Mouse (Mus musculus): ENCODE measurements around the gene Gm21981.

The Gm21981 gene

DNA sequence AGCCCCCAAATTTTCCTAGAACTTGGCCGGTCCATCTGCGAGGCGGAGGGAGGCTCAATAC is at the start of gene Gm21981:
Gene Gm21981, minus strand, starts transcription at position 14 of the 61 bp plus-strand sequence.
- in situ Hi-C loops (cut with MboI; ENCODE audit: low sequenced_read_pairs), result no loop called here

DNA sequence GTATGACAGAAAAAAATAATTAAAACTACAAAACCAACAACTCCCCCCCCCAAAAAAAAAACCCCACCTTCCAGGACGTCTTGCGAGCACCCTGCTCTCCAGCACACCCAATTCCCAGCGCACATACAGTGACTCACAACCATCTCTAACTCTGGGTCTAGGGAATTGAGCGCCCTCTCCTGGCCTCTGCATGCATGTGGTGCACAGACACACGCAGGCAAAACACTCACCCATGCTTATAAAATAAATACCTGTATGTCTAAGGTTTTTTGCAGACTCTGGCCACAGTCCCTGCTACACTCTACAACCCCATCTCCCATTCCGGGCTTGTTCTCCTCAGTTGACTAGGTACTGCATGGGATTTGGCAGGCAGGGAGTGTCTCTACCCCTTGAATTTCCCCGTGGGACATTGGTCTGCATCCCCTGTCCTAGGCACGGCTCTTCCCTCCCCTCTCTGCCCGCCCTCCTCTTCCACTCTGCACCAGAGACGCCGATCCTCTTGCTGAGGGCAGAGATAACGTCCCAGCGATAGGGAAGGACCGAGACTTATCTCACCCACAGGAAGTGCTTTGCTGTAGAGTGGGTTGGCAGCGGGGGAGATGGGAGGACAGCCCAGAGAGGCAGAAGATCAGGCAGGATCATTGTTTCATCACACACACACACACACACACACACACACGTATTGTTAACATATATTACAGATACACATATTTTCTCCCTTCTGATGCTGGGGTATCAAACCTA is 48.9 kb upstream of the Gm21981 start:
- in situ Hi-C loops (cut with MboI; ENCODE audit: low sequenced_read_pairs), result no loop called here

DNA sequence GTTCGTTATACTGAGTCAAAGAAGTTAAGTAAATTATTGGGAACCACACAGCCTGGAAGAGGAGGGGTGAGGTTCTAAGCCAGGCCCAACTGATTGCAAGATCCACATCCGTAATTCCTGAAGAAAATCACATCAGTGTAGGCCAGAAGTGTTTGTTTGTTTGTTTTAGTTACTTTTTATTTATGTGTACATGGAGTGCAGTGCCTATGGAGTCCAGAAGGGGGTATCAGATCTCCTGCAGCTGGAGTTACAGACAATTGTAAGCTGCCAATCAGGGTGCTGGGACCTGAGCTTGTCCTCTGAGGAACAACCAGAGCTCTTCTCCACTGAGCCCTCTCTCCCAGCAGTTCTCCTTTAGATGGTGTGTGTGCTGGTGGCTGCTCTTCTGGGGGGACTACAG is 45.9 kb upstream of the Gm21981 start:
- in situ Hi-C loops (cut with MboI; ENCODE audit: low sequenced_read_pairs), result no loop called here

DNA sequence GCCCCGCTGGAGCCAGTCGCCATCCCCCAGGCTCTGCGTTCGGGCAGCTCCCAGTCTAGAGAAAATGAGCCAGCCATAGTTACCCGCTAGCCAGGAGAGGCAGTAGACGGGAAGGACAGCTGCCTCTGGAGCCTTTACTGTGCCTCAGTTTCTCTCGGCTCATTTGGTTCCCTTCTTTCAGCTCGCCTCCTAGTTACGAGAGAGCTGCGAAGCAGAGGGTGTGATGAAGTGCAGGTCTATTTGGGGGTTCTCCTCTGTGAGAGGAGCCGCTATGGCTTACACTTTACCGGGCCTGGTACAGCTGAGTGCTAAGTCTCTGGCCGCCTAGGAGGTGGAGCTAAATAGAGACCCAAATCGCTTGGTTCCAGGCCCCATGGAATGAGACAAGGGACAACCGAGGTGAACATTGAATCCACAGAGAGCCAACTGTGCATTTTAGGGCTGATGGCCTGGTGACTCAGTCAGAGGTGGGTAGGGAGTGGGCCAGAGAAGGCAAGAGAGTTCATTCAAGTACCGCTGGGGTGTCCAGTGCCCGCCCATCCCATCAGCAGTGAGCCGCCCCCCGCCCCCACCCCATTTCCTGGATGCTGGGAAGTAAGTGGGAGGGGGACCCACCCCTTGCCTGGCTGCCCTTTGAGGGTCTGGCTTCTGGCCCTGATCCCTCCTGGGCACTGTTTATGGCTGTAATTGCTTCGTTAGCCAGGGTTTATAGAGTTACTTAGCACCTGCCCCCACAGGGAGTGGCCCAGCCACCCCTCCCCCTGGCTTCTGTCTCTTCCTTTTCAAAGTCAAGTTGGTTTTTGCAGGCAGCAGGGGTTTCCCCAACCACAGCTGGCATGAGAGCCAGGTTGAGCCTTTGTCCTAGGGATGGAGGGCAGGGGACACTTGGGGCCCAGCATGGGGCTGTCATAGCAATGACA is 44.9 kb upstream of the Gm21981 start:
- in situ Hi-C loops (cut with MboI; ENCODE audit: low sequenced_read_pairs), result no loop called here

DNA sequence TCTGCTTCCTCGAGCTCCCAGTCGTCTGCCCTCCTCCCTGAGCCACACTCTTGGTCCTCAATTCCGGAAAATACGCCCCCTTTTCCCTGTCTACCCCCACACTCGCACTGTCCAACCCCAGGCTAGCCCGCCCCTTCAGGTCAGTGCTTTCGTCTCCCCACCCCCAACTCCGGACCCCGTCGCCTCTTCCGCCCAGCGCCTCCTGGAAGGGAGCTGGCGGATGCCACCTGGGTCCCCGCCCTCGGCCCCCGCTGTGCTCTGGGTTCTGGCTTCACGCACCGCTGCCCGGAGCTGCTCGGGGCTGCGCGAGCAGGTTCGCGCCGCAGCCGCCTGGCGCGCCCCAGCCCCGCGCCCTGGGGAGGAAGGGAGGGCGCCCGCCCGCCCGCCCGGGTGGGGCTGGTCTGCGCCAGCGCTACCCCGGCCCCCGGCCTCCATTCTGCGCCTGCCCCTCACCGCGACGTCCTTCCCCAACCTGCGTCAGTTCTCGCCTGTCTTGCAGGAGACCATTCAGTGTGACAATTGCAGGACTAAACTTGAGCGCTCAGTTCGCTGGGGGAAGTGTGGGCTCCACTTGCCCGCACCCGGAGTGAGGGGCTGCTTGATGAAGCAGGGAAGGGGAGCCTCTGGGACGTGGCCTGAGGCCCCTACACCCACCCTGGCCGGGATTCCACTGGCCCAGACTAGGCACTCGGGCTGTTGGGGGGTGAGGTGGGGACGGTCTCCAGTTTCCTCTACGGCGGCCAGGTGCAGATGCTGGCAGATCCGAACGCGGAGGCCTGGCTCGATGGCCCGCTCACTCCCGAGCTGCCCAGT is 44.0 kb upstream of the Gm21981 start:
- in situ Hi-C loops (cut with MboI; ENCODE audit: low sequenced_read_pairs), result no loop called here

DNA sequence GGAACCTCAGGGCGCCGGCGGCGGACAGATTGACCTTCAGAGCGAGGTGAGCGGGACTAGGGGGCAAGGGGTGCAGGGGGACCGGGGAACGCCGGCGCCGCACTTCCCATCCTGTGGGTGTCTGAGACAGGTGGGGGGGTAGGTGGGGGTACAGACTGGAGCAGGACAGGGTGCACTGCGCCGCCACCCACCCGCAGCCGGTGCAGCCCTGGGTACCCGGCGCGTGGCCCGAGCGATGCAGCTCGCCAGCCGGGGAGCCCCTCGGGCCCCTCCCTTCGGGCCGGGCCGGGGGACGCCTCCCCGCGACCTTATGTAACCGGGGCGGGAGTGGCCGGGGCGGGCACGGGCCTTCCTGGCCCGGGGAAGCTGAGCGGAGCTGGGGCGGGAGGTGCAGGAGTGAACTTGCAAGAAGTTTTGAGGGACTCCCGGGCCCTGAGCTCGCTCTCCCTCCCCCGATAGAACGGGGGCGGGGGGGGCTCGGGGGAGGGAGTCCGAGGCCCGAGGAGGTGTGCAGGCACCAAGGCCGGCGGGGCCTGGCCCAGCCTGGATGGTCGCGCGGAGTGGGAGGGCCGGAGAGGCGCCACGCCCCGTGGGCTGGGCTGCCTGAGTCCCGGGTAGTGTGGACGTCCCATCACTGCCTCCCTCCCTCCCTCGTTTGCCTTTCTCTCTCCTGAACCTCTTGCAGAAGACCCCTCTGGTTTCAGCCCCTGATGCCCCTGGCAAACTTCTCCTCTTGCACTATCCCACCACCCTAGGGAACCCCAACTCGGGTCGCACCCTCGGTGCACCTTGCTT is 43.2 kb upstream of the Gm21981 start:
- in situ Hi-C loops (cut with MboI; ENCODE audit: low sequenced_read_pairs), result no loop called here

DNA sequence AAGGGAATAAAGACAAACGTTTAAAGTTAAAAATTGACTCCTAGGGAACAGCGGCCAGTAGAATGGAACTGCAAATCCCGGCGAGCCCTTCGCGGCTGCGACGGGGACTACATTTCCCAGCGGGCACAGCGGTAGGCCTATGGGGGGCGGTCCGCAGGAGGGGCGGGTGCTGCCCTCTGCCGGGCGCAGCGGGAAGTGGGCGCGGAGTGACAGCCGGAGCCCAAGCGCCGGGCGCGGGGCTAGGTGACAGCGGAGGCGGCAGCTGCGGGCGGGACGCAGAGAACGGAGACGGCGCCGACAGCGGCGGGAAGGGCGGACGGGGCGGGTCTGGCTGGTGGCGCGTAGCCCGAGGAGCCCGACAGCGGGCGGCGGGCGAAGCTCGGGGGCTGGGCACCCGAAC is 42.6 kb upstream of the Gm21981 start, which contains the start of gene Tfeb:
Gene Tfeb, plus strand, starts transcription at position 175 of the 400 bp plus-strand sequence.
- in situ Hi-C loops (cut with MboI; ENCODE audit: low sequenced_read_pairs), result no loop called here

DNA sequence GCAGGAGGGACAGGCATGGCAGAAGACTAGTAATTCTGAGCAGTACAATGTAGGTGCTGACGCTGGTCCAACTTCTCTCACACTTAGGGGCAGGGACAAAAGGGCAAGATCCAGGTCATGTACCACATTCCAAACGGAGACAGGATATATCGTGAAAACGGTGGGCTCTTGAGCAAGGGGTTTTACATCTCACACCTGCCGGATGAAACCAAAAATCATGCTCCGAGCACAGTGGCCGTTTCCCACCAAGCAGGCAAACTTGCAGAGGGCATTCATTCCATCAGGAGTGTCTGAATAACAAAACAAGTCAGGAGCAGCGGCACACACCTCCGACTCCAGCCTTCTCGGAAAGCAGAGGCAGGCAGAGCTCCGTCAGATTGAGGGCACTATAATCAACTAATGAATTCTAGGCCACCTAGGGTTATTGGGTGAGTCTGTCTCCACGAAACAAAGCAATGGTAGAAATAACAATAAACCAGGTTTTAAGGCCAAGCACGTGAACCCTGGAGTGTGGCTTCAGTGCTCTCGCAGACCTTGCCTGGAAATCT is 41.4 kb upstream of the Gm21981 start:
- in situ Hi-C loops (cut with MboI; ENCODE audit: low sequenced_read_pairs), result no loop called here

DNA sequence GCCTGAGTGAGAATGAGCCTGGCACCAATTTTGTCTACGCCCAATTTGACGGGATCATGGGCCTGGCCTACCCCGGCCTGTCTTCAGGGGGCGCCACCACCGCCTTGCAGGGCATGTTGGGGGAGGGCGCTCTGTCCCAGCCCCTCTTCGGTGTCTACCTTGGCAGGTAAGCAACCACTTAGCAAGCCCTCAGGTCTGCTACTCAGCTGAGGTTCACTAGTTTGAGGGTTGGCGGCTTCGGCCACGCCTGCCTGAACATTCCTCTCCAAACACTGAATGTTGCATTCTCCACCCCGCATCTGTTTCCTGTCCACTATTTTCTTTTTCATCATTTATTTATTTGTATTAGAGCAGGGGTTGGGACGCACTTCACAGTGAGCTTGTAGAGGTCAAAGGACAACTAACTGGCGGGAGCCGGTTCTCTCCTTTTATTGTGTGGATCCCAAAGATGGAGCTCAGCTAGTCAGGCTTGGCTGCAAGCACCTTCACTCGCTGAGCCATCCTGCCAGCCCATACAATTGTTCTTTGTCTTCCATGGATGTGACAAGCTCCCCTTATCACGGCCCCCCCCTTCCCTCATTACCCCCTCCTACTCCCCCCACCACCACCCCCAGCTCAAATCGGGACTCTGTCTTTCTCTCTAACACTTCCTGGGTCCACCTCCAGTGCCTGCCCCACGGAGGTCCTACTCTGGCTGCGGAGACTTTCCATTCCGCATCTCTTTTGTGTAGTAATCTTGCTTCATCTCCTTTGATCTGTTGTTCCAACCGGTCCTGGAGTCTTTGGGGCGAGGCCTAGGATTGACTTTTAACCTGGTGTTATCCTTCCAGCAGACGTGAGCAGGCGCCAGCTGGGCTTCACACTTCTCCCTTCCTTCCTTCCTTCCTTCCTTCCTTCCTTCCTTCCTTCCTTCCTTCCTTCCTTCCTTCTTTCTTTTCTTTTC is 36.6 kb upstream of the Gm21981 start:
- in situ Hi-C loops (cut with MboI; ENCODE audit: low sequenced_read_pairs), result no loop called here

DNA sequence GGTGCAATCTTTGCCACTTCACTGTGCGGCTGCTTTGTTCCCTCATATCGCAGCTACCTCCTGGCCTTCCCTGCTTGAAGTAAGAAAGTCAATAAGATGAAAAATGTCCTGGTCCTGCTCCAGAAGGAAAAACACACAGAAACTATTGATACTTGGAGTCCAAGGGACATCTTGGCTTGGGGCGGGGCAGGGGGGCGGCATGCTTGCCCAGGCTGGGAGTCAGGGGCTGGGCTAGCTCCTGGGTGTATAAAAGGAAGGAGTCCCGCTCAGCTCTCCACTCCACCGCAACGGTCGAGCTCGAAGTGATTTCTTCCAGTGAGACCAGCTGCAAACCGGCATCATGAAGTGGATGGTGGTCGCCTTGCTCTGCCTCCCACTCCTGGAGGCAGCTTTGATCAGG is 32.3 kb upstream of the Gm21981 start, which contains the start of gene Pgc:
Gene Pgc, plus strand, starts transcription at position 277 of the 400 bp plus-strand sequence.
- in situ Hi-C loops (cut with MboI; ENCODE audit: low sequenced_read_pairs), result no loop called here

DNA sequence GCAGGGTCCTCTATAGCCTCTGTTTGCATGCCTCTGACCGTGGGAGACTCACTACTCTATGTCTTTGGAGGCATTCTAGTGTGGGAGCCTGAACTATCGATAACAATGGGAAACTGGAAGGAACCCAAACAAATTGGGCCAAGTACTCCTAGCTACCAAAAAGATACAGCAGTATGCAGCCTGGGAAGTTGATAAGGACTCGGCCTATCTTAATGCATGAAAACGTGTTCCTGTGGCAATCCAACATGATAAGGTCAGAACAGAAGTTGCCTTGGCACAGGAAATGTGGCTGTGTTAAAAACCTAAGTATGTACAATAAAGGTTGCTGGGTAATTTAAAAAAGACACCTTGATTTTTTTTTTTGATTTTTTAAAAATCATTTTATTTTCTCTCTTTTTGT is 26.9 kb upstream of the Gm21981 start:
- in situ Hi-C loops (cut with MboI; ENCODE audit: low sequenced_read_pairs), result no loop called here

DNA sequence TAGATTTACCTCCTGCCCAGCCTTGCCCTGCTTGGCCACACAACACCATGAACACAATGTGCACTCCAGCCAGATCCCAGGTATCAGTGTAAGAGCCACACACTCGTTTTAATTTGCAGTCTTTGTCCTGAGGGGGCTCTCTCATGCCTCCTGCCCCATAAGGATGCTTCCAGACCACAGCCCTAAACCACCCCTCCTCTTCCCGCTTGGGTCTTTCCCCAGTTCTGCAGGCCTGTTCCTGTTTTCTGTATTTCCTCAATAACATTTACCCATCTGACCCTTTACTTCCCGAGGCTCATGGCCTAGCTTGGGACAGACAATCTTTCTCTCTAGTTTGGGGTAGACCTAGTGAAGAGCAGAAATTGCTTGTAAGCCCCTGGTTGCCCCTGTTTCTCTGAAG is 20.8 kb upstream of the Gm21981 start:
- in situ Hi-C loops (cut with MboI; ENCODE audit: low sequenced_read_pairs), result no loop called here

DNA sequence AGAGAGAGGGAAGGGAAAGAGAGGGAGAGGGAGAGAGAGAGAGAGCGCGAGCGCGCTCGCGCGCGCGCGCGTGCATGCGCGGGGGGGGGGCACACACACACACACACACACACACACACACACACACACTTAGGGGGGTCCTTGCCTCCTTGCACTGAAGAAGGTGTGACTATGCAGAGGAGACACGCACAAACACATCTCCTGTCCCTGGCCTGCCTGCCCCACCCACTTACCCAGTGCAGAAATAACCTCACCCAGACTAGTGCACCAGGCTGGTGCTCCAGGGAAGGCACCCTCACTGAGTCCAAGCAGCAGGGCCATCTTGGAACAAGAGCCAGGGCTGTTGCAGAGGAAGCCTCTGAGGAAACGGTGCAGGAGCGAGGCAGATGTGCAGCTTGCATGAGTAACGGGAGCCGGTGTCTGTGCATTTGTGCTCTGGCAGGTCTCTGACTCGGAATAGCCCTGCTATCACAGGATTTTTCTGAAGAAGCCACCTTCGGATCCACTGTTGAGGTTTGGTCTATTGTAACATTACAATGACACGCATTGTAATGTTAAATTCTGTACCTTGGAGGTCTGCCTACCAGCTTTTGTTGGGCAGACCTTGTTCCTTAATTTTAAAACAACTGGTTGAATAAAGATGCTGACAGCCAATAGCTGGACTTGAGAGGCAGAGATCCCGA is 18.8 kb upstream of the Gm21981 start:
- in situ Hi-C loops (cut with MboI; ENCODE audit: low sequenced_read_pairs), result no loop called here

DNA sequence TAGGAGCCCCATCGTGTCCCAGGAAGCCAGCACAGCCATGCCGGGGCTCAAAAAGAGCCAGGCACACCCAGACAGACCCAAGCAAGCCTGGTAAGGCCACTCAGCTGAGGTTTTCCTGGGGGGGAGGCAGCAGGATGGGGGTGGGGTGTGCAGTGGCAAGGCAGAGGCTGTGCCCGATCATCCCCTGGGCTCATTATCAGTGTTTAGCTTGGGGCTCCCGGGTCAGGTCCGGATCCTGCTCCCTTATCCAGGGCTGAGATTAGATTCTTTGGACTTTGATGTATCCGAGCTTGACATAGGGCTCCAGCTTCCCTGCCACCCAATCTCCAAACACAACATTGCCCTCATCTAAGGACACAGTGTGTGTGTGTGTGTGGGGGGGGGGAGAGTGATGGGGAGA is 17.6 kb upstream of the Gm21981 start:
- in situ Hi-C loops (cut with MboI; ENCODE audit: low sequenced_read_pairs), result no loop called here

DNA sequence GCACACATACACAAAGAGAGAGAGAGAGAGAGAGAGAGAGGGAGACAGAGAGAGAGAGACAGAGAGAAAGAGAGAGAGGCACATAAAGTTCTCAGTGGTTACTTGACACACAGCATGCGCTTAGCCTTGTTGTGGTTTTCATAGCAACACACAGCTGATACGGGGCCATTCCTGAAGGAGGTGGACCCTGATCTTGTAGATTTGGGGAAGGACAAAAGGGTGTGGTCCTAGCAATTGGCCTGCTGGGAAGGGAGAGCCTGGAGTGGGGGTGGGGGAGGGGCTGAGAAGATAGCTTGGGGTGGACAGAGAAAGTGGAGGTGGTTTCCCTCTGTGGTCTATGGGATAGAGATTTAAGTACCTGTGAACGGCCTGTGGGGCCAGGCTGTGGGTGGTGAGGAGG is 15.8 kb upstream of the Gm21981 start:
- in situ Hi-C loops (cut with MboI; ENCODE audit: low sequenced_read_pairs), result no loop called here

DNA sequence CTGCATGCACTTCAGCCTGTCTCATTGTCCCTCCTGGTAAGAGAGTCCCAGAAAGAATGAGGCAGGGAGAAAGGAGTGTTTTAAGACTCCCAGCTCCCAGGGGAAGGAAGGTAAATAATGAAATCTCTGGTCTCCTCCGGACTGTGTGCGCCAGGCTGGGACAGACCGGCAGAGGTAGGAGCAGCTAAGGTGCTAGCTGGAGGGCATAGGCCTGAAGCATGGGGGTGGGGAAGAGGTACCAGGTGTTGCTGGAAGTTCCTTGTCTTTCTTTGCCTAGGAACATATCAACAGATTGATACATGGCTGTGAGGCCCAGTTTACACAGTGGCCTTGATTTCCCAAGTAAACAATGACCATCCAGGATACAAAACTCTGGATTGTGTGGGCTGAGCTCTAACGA is 14.7 kb upstream of the Gm21981 start:
- in situ Hi-C loops (cut with MboI; ENCODE audit: low sequenced_read_pairs), result no loop called here

DNA sequence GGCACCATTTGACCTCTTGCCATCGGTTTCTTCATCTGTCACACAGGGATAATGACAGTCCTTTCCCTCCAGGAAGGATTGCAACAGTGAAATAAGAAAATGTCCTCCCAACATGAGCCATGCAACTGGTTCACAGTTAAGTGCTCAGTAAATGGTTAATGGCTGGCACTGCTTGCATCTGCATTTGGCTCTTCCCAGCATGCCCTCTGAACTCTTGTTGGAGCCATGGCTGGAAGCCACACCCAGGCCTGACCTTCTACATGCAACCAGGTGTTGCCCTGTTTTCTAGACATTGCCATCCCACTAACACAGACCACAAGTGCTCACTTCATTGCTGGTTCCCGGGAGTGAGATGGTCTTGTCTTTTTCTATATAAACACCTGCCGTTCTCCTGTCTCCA is 13.7 kb upstream of the Gm21981 start:
- in situ Hi-C loops (cut with MboI; ENCODE audit: low sequenced_read_pairs), result no loop called here

DNA sequence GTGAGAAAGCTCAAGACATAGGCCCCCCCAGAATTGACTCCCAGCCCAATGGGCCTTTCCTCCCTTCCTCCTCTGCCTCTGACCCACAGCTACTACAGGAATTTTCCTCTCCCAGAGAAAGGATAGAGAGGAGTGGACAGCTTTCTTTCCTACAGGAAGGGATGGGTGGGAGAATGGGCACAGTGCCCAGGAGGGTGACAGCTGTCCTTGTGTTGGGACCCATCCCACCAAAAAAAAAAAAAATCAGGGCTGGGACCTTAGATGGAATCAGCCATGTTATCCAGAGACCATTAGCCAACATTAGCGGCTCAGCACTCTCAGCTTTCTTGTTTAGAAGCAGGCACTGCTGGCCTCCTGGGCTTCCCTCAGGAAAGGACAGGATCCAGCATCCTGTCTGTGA is 11.9 kb upstream of the Gm21981 start:
- in situ Hi-C loops (cut with MboI; ENCODE audit: low sequenced_read_pairs), result no loop called here

DNA sequence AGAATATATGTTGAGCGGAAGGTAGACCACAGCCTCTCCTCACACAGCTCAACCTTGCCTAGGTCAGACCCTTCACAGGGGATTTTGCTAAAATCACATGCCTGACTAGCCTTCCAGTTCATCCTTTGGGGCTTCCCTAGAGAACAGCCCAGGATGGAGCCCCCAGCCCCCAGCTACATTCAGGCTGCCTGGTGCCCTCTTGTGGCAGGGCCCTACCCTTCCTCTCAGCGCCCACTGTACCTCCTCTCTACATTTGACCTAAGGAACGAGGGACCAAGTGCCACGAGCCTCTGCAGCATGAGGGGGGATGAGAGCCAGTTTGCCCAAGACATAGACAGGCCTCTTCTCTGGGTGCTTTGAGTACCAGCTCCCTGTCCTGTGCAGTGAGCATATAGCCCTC is 10.4 kb upstream of the Gm21981 start:
- in situ Hi-C loops (cut with MboI; ENCODE audit: low sequenced_read_pairs), result no loop called here

All from CH12F3 (cell line).